Mouse (Mus musculus): ENCODE measurements around the gene Pus7. TPM values are rescaled to one million over a fixed set of nuclear protein-coding genes. Genes with fewer than 3 reads are reported as not detected.

Gene Pus7
- polyA plus RNA-seq (2012; rRNA removed) = 7.2 and 8.9 TPM in 2 replicates

GRCm38 (mm10) chr5:23782931-23783877 lies at the start of gene Pus7:
Gene Pus7 (minus strand): TSS chr5:23783711.

GRCm38 (mm10) chr5:23787536-23788389 lies 4.3 kb upstream of the Pus7 start, which contains the start of gene Rint1:
Gene Rint1 (plus strand): TSS chr5:23787711.

Other genes with a start within 250 kb of the Pus7 start
- 6.1 and 6.8 TPM in 2 replicates for gene Srpk2, start 99.1 kb downstream of the Pus7 start, polyA plus RNA-seq (2012; rRNA removed)
- gene Rint1, start 4.0 kb upstream of the Pus7 start, polyA plus RNA-seq (2012; rRNA removed) = 11.2 and 12.7 TPM in 2 replicates
- gene Tomm7, start 60.5 kb upstream of the Pus7 start, polyA plus RNA-seq (2012; rRNA removed) = 50.0 and 51.4 TPM in 2 replicates
- 11.1 and 11.4 TPM in 2 replicates for gene Fam126a, start 247.0 kb upstream of the Pus7 start, polyA plus RNA-seq (2012; rRNA removed)